Mouse (Mus musculus): ENCODE results near the gene Fads6.

Gene Fads6

GRCm38 (mm10) chr11:115297214-115297826, at the start of gene Fads6:
Fads6 (minus strand) TSS chr11:115297663.
- ATAC-seq (ENCODE audit: insufficient number of reproducible peaks, low FRiP score, low TSS enrichment): peak; percentile 85

- no peak for ATAC-seq (ENCODE audit: insufficient number of reproducible peaks, low FRiP score, low TSS enrichment)
These were observed 48.1 kb upstream of the Fads6 start for GRCm38 (mm10) chr11:115345515-115345914.

DNA sequence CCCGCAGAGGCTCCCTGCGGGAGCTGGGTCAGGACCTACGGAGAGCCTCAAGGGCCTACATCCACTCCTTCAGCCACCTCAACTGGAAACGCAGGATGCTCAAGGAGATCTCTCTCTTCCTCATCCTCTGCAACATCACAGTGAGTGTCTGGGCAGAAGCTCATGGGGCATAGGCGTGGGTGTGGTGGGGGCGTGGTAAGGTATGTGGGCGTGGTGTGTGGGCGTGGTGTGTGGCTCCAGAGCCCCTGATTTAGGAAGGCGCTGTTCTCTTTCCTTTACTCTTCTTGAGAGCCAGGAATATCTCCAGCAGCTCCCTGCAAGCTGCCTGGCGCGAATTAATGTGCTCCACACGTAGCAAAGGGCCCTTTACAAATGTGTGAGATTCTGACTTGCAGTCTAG, 47.5 kb upstream of the Fads6 start:
- no peak for ATAC-seq (ENCODE audit: insufficient number of reproducible peaks, low FRiP score, low TSS enrichment)

DNA sequence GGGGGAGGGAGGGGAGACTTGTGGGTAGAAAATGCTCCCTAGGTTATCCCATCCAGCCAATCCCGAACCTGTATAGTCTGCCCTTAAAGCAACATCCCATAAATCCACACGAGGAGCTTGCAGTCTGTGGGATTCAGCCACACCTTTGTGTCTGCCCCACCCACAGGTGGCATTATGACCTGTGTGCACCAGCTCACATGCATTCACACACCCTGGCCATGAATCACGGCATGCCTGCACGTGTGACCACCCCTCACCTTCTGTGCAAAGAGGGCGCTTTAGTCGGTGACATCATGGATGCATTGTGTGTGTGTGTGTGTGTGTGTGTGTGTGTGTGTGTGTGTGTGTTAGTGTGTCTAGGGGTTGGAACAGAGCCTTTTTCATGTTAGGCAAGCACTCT, 44.4 kb upstream of the Fads6 start:
- no peak for ATAC-seq (ENCODE audit: insufficient number of reproducible peaks, low FRiP score, low TSS enrichment)

DNA sequence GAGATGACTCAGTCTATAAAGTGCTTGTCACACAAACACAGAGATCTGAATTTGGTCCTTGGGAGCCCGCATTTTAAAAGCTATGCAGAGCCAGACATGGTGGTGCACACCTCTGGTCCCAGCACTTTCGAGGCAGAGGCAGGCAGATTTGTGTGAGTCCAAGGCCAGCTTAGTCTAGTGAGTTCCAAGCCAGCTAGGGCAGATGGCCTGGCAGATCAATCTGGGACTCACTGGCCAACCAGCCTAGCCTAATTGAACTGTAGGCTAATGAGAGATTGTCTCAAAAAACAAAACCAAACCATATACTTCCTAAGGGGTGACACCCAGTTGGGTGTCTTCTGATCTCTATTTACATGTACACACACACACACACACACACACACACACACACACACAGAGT, 43.8 kb upstream of the Fads6 start:
- ATAC-seq (ENCODE audit: insufficient number of reproducible peaks, low FRiP score, low TSS enrichment): no peak

DNA sequence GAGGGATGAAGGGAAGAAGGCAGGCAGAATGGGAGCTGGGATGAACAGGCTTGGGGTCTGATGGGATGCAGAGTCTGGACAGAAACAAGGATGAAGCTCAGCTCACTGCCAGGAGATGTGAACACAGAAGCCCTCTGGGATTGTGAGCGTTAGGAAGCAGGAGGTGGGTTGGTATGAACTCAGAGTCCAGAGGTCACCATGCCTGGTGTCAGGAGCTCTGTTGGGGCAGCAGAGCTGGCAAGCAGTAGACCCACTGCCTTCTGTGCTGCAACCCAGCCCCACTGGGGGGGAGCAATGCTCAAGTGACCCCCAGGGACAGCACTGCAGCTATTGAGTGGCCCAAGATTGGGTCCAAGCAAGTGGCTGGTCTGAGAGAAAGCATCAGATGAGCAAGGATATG, 40.4 kb upstream of the Fads6 start:
- no peak for ATAC-seq (ENCODE audit: insufficient number of reproducible peaks, low FRiP score, low TSS enrichment)

DNA sequence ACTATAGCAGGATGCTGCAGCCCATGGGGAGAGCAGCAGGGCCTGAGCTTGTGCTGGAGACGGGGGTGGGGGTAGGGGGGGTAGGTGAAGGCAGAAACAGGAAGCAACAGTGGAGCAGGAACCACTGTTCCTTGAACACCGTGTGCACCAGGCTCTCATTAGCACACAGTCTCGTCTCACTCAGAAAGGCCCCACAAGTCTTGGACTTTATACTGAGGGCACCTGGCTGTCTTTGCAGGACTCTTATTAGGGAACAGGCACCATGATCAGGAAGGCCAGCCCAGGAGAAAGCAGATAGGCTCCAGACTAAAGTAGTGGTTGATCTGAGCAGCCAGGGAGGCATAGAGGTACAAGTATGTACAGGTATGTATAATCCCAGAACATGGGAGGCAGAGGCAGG, 39.9 kb upstream of the Fads6 start:
- no peak for ATAC-seq (ENCODE audit: insufficient number of reproducible peaks, low FRiP score, low TSS enrichment)

GRCm38 (mm10) chr11:115336115-115336514, 38.7 kb upstream of the Fads6 start:
- no peak for ATAC-seq (ENCODE audit: insufficient number of reproducible peaks, low FRiP score, low TSS enrichment)

DNA sequence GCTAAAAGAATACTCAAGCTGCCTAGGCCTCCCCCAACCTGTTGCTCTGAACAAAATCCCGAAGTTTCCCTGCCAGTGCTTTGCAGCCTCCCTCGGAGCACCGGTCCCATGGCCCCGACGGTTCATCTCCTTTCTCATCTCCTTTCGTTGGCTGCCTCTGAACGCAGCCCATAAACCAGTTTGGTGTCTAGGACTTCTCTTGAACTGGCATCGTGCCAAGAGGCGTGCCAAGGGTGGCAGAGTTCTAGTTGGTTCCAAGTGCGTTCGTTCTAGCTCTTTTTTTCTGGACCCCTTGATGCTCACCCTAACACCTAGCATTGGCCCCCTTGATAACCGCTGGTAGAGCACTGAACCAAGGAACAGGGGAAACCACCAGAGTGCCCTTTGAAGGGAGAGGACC, 37.8 kb upstream of the Fads6 start:
- no peak for ATAC-seq (ENCODE audit: insufficient number of reproducible peaks, low FRiP score, low TSS enrichment)

GRCm38 (mm10) chr11:115334531-115334930, 37.1 kb upstream of the Fads6 start, which contains the start of gene Otop3:
Otop3 (plus strand) TSS chr11:115334731.
- no peak for ATAC-seq (ENCODE audit: insufficient number of reproducible peaks, low FRiP score, low TSS enrichment)

DNA sequence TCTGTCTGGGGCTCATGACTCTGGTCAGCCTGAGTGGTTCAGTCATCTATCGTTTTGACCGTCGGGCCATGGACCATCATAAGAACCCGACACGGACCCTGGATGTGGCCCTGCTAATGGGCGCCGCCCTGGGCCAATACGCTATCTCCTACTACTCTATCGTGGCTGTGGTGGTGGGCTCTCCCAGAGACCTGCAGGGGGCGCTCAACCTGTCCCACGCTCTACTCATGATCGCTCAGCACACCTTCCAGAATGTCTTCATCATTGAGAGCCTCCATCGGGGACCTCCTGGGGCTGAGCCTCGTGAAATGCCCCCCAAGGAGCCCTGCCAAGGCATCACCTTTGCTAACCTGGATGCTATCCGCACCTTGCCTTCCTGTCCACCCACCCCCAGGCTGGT, 31.9 kb upstream of the Fads6 start:
- no peak for ATAC-seq (ENCODE audit: insufficient number of reproducible peaks, low FRiP score, low TSS enrichment)

- ATAC-seq (ENCODE audit: insufficient number of reproducible peaks, low FRiP score, low TSS enrichment): no peak
These were observed 29.3 kb upstream of the Fads6 start for GRCm38 (mm10) chr11:115326730-115327129.

- ATAC-seq (ENCODE audit: insufficient number of reproducible peaks, low FRiP score, low TSS enrichment): no peak
These were observed 25.9 kb upstream of the Fads6 start for GRCm38 (mm10) chr11:115323354-115323753.

DNA sequence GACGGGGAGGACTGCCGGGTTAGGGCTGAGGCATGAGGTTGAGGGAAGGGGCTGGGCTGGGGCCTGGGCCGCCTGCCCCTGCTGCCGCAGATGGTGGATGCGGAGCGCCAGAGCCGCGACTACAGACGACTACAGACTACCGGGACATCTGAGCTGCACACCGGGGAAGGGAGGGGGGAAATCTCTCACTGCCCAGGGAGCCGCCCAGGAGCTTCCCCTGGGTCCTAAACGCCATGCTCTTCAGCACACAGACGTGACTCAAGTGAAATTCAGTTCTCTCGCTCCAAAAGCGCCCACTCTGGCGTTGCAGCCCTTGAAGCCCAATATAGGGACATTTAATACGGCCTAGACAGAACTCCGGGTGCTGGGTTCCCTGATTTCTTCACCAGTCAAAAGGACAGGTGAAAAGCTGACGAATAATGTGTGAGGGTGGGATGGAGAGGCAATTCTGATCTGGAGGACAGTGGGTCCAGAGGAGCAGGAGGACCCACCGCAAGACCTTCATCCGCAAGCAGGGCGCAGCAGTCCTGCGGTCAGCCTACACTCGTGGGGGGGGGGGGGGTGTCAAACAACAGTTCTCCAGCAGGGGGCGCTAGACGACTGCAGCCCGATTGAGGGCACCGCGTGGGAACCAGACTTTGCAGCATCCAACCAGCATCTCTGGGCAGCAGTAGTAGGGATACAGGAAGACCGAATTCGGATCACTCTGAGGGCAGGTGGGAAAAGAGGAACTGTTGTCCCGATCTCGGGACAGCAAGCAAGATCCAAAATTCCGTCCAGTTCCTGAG, 24.6 kb upstream of the Fads6 start, which contains the start of gene Ush1g:
TSS of gene Ush1g (minus strand) at position 136 of the 788 bp plus-strand sequence.
- ATAC-seq (ENCODE audit: insufficient number of reproducible peaks, low FRiP score, low TSS enrichment): peak; percentile 55; the same call in 1 of the 2 replicates

GRCm38 (mm10) chr11:115319704-115320383, 22.4 kb upstream of the Fads6 start:
- 0 out of 2 replicates have a peak, but pooled peaks have one; percentile 36 for ATAC-seq (ENCODE audit: insufficient number of reproducible peaks, low FRiP score, low TSS enrichment)

GRCm38 (mm10) chr11:115318245-115319027, 21.0 kb upstream of the Fads6 start:
- ATAC-seq (ENCODE audit: insufficient number of reproducible peaks, low FRiP score, low TSS enrichment): no peak

- no peak for ATAC-seq (ENCODE audit: insufficient number of reproducible peaks, low FRiP score, low TSS enrichment)
These were observed 19.7 kb upstream of the Fads6 start for GRCm38 (mm10) chr11:115317204-115317603.

DNA sequence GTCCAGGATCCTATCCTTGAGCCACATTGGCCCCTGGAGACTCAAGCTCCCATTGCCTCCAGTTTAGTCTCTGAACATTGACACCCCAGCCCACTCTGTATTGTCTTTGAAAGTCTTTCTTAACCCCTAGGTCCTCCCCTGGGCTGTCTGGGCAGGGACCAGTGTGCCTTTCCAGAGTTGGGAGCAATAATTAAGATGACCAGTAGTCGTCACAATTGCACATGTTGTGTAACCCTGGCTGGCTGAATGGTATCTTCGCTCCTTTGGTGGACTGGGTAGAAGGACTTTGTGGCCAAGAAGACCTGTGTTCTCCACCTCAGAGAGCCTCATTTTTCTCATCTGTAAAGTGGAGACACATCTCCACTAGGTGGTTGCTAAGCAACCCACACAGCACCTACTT, 16.8 kb upstream of the Fads6 start:
- no peak for ATAC-seq (ENCODE audit: insufficient number of reproducible peaks, low FRiP score, low TSS enrichment)

DNA sequence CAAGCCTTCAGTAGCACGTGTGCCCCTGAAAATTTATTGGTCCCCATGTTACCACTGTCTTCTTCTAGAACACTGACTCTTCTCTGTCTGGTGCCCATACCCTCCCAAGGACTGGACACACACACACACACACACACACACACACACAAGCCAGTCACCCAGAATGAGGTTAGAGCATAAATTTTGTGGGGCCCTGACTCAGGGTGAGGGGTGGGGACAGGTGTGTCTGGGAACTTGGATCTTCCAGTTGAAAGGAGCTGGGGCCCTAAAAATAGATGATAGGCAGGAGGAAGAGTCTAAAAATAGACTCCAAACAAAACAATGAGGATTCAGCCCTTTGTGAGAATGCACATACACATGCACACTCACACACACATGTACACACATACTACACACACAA, 11.3 kb upstream of the Fads6 start:
- no peak for ATAC-seq (ENCODE audit: insufficient number of reproducible peaks, low FRiP score, low TSS enrichment)

- ATAC-seq (ENCODE audit: insufficient number of reproducible peaks, low FRiP score, low TSS enrichment): no peak
These were observed 9.4 kb upstream of the Fads6 start, which contains the start of gene Otop2 for GRCm38 (mm10) chr11:115306863-115307262. Otop2 (plus strand) TSS chr11:115307163.

All from cerebellum, adult (tissue).